Mouse (Mus musculus) lung, postnatal 0 days (tissue): ENCODE data around the gene Eno3.

Source experiments
- CTCF ChIP-seq: IDR thresholded peaks from 2 replicates; pipeline ENCODE4 v1.5.1; 2016; ENCODE audit warnings: antibody characterized with exemption, mild to moderate bottlenecking
- EP300 ChIP-seq: IDR thresholded peaks from 2 replicates; pipeline ENCODE4 v1.6.1; 2016; ENCODE audit warnings: antibody characterized with exemption, mild to moderate bottlenecking, control low read depth

DNA sequence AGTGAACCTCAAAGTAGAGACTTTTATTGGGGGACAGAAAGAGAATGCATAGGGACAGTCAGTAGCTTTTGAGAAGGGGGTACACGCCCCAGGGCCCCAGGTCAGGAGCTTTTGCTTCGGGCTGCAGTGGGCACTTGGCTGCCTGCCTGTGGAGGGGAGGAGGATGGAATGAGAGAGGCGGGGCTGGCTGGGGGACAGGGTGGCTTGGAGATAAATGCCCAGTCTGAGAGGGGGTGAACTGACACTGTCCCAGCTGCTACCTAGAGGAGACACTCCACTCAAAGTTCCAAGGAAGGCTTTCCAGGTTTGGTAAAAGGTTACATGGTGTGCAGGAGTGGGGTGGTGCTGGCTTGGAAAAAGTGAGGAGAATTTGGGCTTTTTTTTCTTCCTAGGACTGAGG lies at the start of gene Eno3:
- TF ChIP-seq CTCF, result no peak
- no peak for TF ChIP-seq EP300
